Mouse (Mus musculus) kidney, adult 11 months (tissue): Measurements from ENCODE around the gene Olfr1416.

ENCODE experiments used
- DNase-seq: peaks from one replicate; pipeline ENCODE4 v3.0.0; 2022

Olfr1416 gene

GRCm38 (mm10) chr1:92431420-92431819 lies 53.5 kb downstream of the Olfr1416 start:
- no peak for DNase-seq

DNA sequence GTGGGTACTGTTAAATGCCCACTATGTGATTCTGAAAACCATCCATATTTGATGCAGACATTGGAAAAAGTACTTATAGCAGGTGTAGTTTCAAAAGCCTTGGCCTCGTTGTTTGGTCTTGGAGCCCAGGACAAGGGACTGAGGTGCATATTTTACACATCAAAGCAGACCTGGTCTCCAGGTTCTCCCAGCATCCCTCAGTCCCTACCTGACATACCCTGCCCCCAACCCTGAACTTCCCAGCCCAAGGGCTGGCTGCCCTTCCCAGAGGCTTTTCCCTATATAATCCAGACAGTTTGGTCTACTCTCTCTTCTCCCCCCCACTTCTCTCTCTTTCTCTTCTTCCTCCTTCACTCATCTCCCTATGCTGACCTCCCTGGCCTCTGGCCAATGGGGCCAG lies 53.9 kb downstream of the Olfr1416 start:
- DNase-seq: no peak
